8 mouse cellular contexts compared by ENCODE assay signal in genomic region chr4:106560213-106560845, GRCm38 (mm10). TPM values are rescaled to one million over a fixed set of nuclear protein-coding genes. Genes with fewer than 3 reads are reported as not detected.
DNase-seq lines count a peak whose midpoint lies in the region; ATAC-seq and TF ChIP-seq lines count a peak whose summit lies in the region.

No protein-coding gene starts in this region.

- intact Hi-C loops in heart, postnatal 25 days (cut with DNase I): no loop called here

- no peaks in the 10 kb centered on the region for H3K27me3 ChIP-seq in heart, embryonic 13.5 days (replicated peaks)
- peaks cover 0 to 2% of the 10 kb centered on the region in 2 experiments; a peak in 1 of 4 replicates for H3K27me3 ChIP-seq in MEL (ENCODE audit: control insufficient read depth in 1 of 2, insufficient read depth in 2 of 2, low read length in 2 of 2)
- H3K27me3 ChIP-seq in forebrain, embryonic 13.5 days: no peaks in the 10 kb centered on the region
- no peaks in the 10 kb centered on the region for H3K27me3 ChIP-seq in midbrain, embryonic 16.5 days (ENCODE audit: control insufficient read depth, insufficient read depth, low read depth, low read length)

- no peak for TF ChIP-seq EP300 in MEL (IDR thresholded peaks at IDR 0.05; ENCODE audit: low read depth in 1 of 2, low read length in 2 of 2)

- TF ChIP-seq POLR2A in MEL (IDR thresholded peaks at IDR 0.05; ENCODE audit: control insufficient read depth in 1 of 2, insufficient read depth in 1 of 2, low read depth in 1 of 2, low read length in 2 of 2, poor library complexity in 1 of 2): no peak

- H3K9ac ChIP-seq in heart, embryonic 13.5 days: peak overlapping the region; percentile 74
- H3K9ac ChIP-seq in MEL (ENCODE audit: control insufficient read depth, low read depth, low read length, poor library complexity, severe bottlenecking): peak overlapping the region; percentile 62
- peak overlapping the region; percentile 63 for H3K9ac ChIP-seq in forebrain, embryonic 13.5 days
- peak overlapping the region; percentile 56 for H3K9ac ChIP-seq in midbrain, embryonic 16.5 days (ENCODE audit: low read depth, low read length)

- no peak for TF ChIP-seq CTCF in MEL (IDR thresholded peaks at IDR 0.05 in 2 of 3, conservative IDR thresholded peaks at IDR 0.05 in 1 of 3; ENCODE audit: control insufficient read depth in 1 of 3, insufficient read depth in 1 of 3, low read depth in 2 of 3, low read length in 3 of 3, poor library complexity in 1 of 3, severe bottlenecking in 1 of 3)

- H3K79me2 ChIP-seq in MEL (ENCODE audit: control insufficient read depth, insufficient read depth, low read length, poor library complexity): 0 out of 2 replicates have a peak, but pooled peaks cover 3% of the 10 kb centered on the region

- peaks cover 31% of the 10 kb centered on the region for H3K4me1 ChIP-seq in heart, embryonic 13.5 days
- H3K4me1 ChIP-seq in MEL (ENCODE audit: control insufficient read depth in 1 of 2, insufficient read depth in 2 of 2, low read length in 2 of 2): peaks cover 0 to 16% of the 10 kb centered on the region in 2 experiments; a peak in 2 of 4 replicates
- H3K4me1 ChIP-seq in forebrain, embryonic 13.5 days: peaks cover 35% of the 10 kb centered on the region
- peaks cover 37% of the 10 kb centered on the region for H3K4me1 ChIP-seq in midbrain, embryonic 16.5 days (ENCODE audit: control insufficient read depth, insufficient read depth, low read length)

- TF ChIP-seq RAD21 in MEL (IDR thresholded peaks at IDR 0.05; ENCODE audit: low read depth, low read length): no peak

- H3K27ac ChIP-seq in heart, embryonic 13.5 days (replicated peaks): peak overlapping the region; percentile 40
- H3K27ac ChIP-seq in MEL (ENCODE audit: control insufficient read depth, low read depth, low read length): no peak overlapping the region
- peak overlapping the region; percentile 74 for H3K27ac ChIP-seq in forebrain, embryonic 13.5 days
- H3K27ac ChIP-seq in midbrain, embryonic 16.5 days (ENCODE audit: low read length): peak overlapping the region; percentile 92

- no peaks in the 10 kb centered on the region for H3K9me3 ChIP-seq in heart, embryonic 13.5 days
- no peaks in the 10 kb centered on the region for H3K9me3 ChIP-seq in MEL (replicated peaks; ENCODE audit: insufficient read depth, low read length)
- H3K9me3 ChIP-seq in forebrain, embryonic 13.5 days (replicated peaks): no peaks in the 10 kb centered on the region
- H3K9me3 ChIP-seq in midbrain, embryonic 16.5 days (replicated peaks; ENCODE audit: control insufficient read depth, low read length, poor library complexity, severe bottlenecking): no peaks in the 10 kb centered on the region

- peaks cover 12% of the 10 kb centered on the region for H3K36me3 ChIP-seq in heart, embryonic 13.5 days
- no peaks in the 10 kb centered on the region for H3K36me3 ChIP-seq in MEL (ENCODE audit: control insufficient read depth in 1 of 2, insufficient read depth in 2 of 2, low read length in 2 of 2)
- H3K36me3 ChIP-seq in forebrain, embryonic 13.5 days (ENCODE audit: poor library complexity, severe bottlenecking): peaks cover 11% of the 10 kb centered on the region
- peaks cover 5% of the 10 kb centered on the region; the same call in 1 of the 2 replicates for H3K36me3 ChIP-seq in midbrain, embryonic 16.5 days (ENCODE audit: control insufficient read depth, insufficient read depth, low read length)

- peak overlapping the region; percentile 97 for H3K4me2 ChIP-seq in heart, embryonic 13.5 days
- peak overlapping the region; percentile 83 for H3K4me2 ChIP-seq in forebrain, embryonic 13.5 days
- peak overlapping the region; percentile 98 for H3K4me2 ChIP-seq in midbrain, embryonic 16.5 days (ENCODE audit: low read length)

- peak overlapping the region; percentile 87 for H3K4me3 ChIP-seq in heart, embryonic 13.5 days
- H3K4me3 ChIP-seq in MEL (ENCODE audit: control insufficient read depth in 1 of 2, insufficient read depth in 1 of 2, low read depth in 2 of 2, low read length in 2 of 2): peak overlapping the region; percentile 70 to 71
- H3K4me3 ChIP-seq in forebrain, embryonic 13.5 days: peak overlapping the region; percentile 92
- peak overlapping the region; percentile 83 for H3K4me3 ChIP-seq in midbrain, embryonic 16.5 days (ENCODE audit: low read depth, low read length)

- peak; percentile 54; the same call in 1 of the 2 replicates for ATAC-seq in heart, embryonic 13.5 days (ENCODE audit: extremely low read depth, insufficient number of reproducible peaks, low FRiP score, low TSS enrichment)
- ATAC-seq in forebrain, embryonic 13.5 days: peak; percentile 1; the same call in 1 of the 2 replicates
- ATAC-seq in midbrain, embryonic 16.5 days: no peak

- DNase-seq in heart, postnatal 25 days (ENCODE audit: low spot score): no peak
- DNase-seq in MEL (ENCODE audit: low read depth, low spot score): no peak
- peak; percentile 50 for DNase-seq in kidney, postnatal 10 days
- no peak for DNase-seq in layer of hippocampus, postnatal 14 days (ENCODE audit: low spot score in 2 of 2)
- no peak for DNase-seq in adrenal gland, adult 8-10 months

- WGBS in heart, embryonic 13.5 days: 2% methylated on average over 19 of the region's 20 CpGs
- under 1% methylated on average over 20 of the region's 20 CpGs for WGBS in forebrain, embryonic 13.5 days
- WGBS in midbrain, embryonic 16.5 days: under 1% methylated on average over 20 of the region's 20 CpGs

TF ChIP-seq in MEL, 35 proteins besides CTCF, POLR2A, EP300 and RAD21:
- peak; percentile 17; the same call in 1 of the 2 replicates for TF ChIP-seq NELFE (IDR thresholded peaks at IDR 0.05; ENCODE audit: low read depth, low read length)
- TF ChIP-seq ZMIZ1 (IDR thresholded peaks at IDR 0.05; ENCODE audit: low read depth, low read length): no peak
- 0 out of 2 replicates have a peak, but pooled peaks have one; percentile 57 for TF ChIP-seq MYC (IDR thresholded peaks at IDR 0.05; ENCODE audit: low read depth, low read length)

RNA-seq across cellular contexts. Expression of gene Dhcr24, which starts 0.5 kb away (rescaled TPM):
- polyA plus RNA-seq in heart, embryonic 13.5 days (2015; fragmentation: Nextera tagmentation; extraction: Ambion mirVana): 3.5 and 3.8 TPM in 2 replicates
- 1 to 10 TPM; 2.4 TPM for total RNA-seq in heart, postnatal 25 days (2021)
- 37.6 and 39.2 TPM in 2 replicates for total RNA-seq in MEL (2012; rRNA removed)
- polyA plus RNA-seq in MEL (2012; ENCODE audit: insufficient read depth in 1 of 2, insufficient read length in 2 of 2, low read depth in 1 of 2, low replicate concordance in 2 of 2, missing spikeins in 1 of 2): 10 to 100 TPM in 1 of 2 experiments, not detected in 1; 63.0 TPM
- 6.5 and 8.5 TPM in 2 replicates for polyA plus RNA-seq in forebrain, embryonic 13.5 days (2015; fragmentation: Nextera tagmentation; extraction: Ambion mirVana)
- 3.8 and 4.7 TPM in 2 replicates for polyA plus RNA-seq in midbrain, embryonic 16.5 days (2015; fragmentation: Nextera tagmentation; extraction: Ambion mirVana)
- 100 to 1,000 TPM in 1 of 2 experiments, 10 to 100 TPM in 1; 93.8 to 106 TPM for total RNA-seq in layer of hippocampus, postnatal 14 days (2021)
- 100 to 1,000 TPM in 2 of 4 experiments, 10 to 100 TPM in 2; 77.6 to 360 (median 221) TPM for total RNA-seq in adrenal gland, adult 8-10 months (2022)

RNA-seq across cellular contexts. Expression of gene Lexm, which starts 56.7 kb away (rescaled TPM):
- polyA plus RNA-seq in heart, embryonic 13.5 days (2015; fragmentation: Nextera tagmentation; extraction: Ambion mirVana): 0.50 and 0.52 TPM in 2 replicates
- not detected for total RNA-seq in heart, postnatal 25 days (2021)
- 6.1 and 6.7 TPM in 2 replicates for total RNA-seq in MEL (2012; rRNA removed)
- polyA plus RNA-seq in MEL (2012; ENCODE audit: insufficient read depth in 1 of 2, insufficient read length in 2 of 2, low read depth in 1 of 2, low replicate concordance in 2 of 2, missing spikeins in 1 of 2): 10 to 100 TPM in 1 of 2 experiments, not detected in 1; 17.5 TPM
- polyA plus RNA-seq in forebrain, embryonic 13.5 days (2015; fragmentation: Nextera tagmentation; extraction: Ambion mirVana): 0.20 TPM in 1 of 2 replicates, not detected in the other
- polyA plus RNA-seq in midbrain, embryonic 16.5 days (2015; fragmentation: Nextera tagmentation; extraction: Ambion mirVana): not detected in 2 replicates
- not detected for total RNA-seq in layer of hippocampus, postnatal 14 days (2021)
- total RNA-seq in adrenal gland, adult 8-10 months (2022): not detected

Comparison
In these comparisons a context has a peak if more than half of its experiments do, and no peak if none do; other contexts are left out.
1. RNA of gene Dhcr24, which starts 0.5 kb away (total RNA-seq): 77.6 to 360 TPM in adrenal gland, adult 8-10 months, 93.8 to 106 TPM in layer of hippocampus, postnatal 14 days and 37.6 to 39.2 TPM in MEL; 2.4 TPM in heart, postnatal 25 days; every median in the first group is over 10 times any median in the second.
2. Peak in every context shown above with its lines, with median percentiles within 50 percentile points of each other: H3K4me2 ChIP-seq, H3K4me3 ChIP-seq and H3K9ac ChIP-seq.